Mouse (Mus musculus): ENCODE measurements around the gene Tubg2. TPM values are rescaled to one million over a fixed set of nuclear protein-coding genes. Genes with fewer than 3 reads are reported as not detected.

The Tubg2 gene
- polyA plus RNA-seq, 1 experiment = 1.9 TPM

GRCm38 (mm10) chr11:101192646-101193045 is 36.9 kb downstream of the Tubg2 start:
- Histone ChIP-seq H3K27ac (ENCODE audit: control insufficient read depth, insufficient read depth, low read depth, low read length) (no peak overlapping the region), H3K4me3 (ENCODE audit: control insufficient read depth, low read depth, low read length) (no peak overlapping the region)

GRCm38 (mm10) chr11:101193076-101193475 is 37.4 kb downstream of the Tubg2 start:
- H3K36me3 ChIP-seq (ENCODE audit: control insufficient read depth, insufficient read depth, low read length) = no peaks in the 10 kb centered on the region
- no peak for TF ChIP-seq POLR2A (IDR thresholded peaks at IDR 0.05; ENCODE audit: control insufficient read depth, low read depth, low read length)
- TF ChIP-seq CTCF (IDR thresholded peaks at IDR 0.05; ENCODE audit: control insufficient read depth, insufficient read depth, insufficient replicate concordance, low read depth, low read length) = no peak
- H3K27ac ChIP-seq (ENCODE audit: control insufficient read depth, insufficient read depth, low read depth, low read length) = no peak overlapping the region
- H3K27me3 ChIP-seq (ENCODE audit: control insufficient read depth, insufficient read depth, low read length) = no peaks in the 10 kb centered on the region
- no peak overlapping the region for H3K4me3 ChIP-seq (ENCODE audit: control insufficient read depth, low read depth, low read length)
- no peaks in the 10 kb centered on the region for H3K4me1 ChIP-seq (ENCODE audit: control insufficient read depth, insufficient read depth, low read length)

More at GRCm38 (mm10) chr11:101192646-101193045, 36.9 kb downstream of the Tubg2 start:
- H3K27me3 ChIP-seq (ENCODE audit: control insufficient read depth, insufficient read depth, low read length) = no peaks in the 10 kb centered on the region
- H3K36me3 ChIP-seq (ENCODE audit: control insufficient read depth, insufficient read depth, low read length) = no peaks in the 10 kb centered on the region
- TF ChIP-seq POLR2A (IDR thresholded peaks at IDR 0.05; ENCODE audit: control insufficient read depth, low read depth, low read length) (no peak), CTCF (IDR thresholded peaks at IDR 0.05; ENCODE audit: control insufficient read depth, insufficient read depth, insufficient replicate concordance, low read depth, low read length) (no peak)
- no peaks in the 10 kb centered on the region for H3K4me1 ChIP-seq (ENCODE audit: control insufficient read depth, insufficient read depth, low read length)

GRCm38 (mm10) chr11:101194137-101194536 is 38.4 kb downstream of the Tubg2 start:
- no peak overlapping the region for H3K27ac ChIP-seq (ENCODE audit: control insufficient read depth, insufficient read depth, low read depth, low read length)
- H3K27me3 ChIP-seq (ENCODE audit: control insufficient read depth, insufficient read depth, low read length) = no peaks in the 10 kb centered on the region
- TF ChIP-seq POLR2A (IDR thresholded peaks at IDR 0.05; ENCODE audit: control insufficient read depth, low read depth, low read length) (no peak), CTCF (IDR thresholded peaks at IDR 0.05; ENCODE audit: control insufficient read depth, insufficient read depth, insufficient replicate concordance, low read depth, low read length) (no peak)
- no peaks in the 10 kb centered on the region for H3K36me3 ChIP-seq (ENCODE audit: control insufficient read depth, insufficient read depth, low read length)
- no peaks in the 10 kb centered on the region for H3K4me1 ChIP-seq (ENCODE audit: control insufficient read depth, insufficient read depth, low read length)
- no peak overlapping the region for H3K4me3 ChIP-seq (ENCODE audit: control insufficient read depth, low read depth, low read length)

GRCm38 (mm10) chr11:101194643-101195042 is 38.9 kb downstream of the Tubg2 start:
- Histone ChIP-seq H3K4me1 (ENCODE audit: control insufficient read depth, insufficient read depth, low read length) (no peaks in the 10 kb centered on the region), H3K27ac (ENCODE audit: control insufficient read depth, insufficient read depth, low read depth, low read length) (no peak overlapping the region), H3K4me3 (ENCODE audit: control insufficient read depth, low read depth, low read length) (no peak overlapping the region), H3K27me3 (ENCODE audit: control insufficient read depth, insufficient read depth, low read length) (no peaks in the 10 kb centered on the region), H3K36me3 (ENCODE audit: control insufficient read depth, insufficient read depth, low read length) (no peaks in the 10 kb centered on the region)
- no peak for TF ChIP-seq POLR2A (IDR thresholded peaks at IDR 0.05; ENCODE audit: control insufficient read depth, low read depth, low read length)
- no peak for TF ChIP-seq CTCF (IDR thresholded peaks at IDR 0.05; ENCODE audit: control insufficient read depth, insufficient read depth, insufficient replicate concordance, low read depth, low read length)

- H3K27ac ChIP-seq (ENCODE audit: control insufficient read depth, insufficient read depth, low read depth, low read length) = no peak overlapping the region
- TF ChIP-seq CTCF (IDR thresholded peaks at IDR 0.05; ENCODE audit: control insufficient read depth, insufficient read depth, insufficient replicate concordance, low read depth, low read length) (no peak), POLR2A (IDR thresholded peaks at IDR 0.05; ENCODE audit: control insufficient read depth, low read depth, low read length) (no peak)
- no peaks in the 10 kb centered on the region for H3K36me3 ChIP-seq (ENCODE audit: control insufficient read depth, insufficient read depth, low read length)
- H3K4me3 ChIP-seq (ENCODE audit: control insufficient read depth, low read depth, low read length) = no peak overlapping the region
- no peaks in the 10 kb centered on the region for H3K4me1 ChIP-seq (ENCODE audit: control insufficient read depth, insufficient read depth, low read length)
- no peaks in the 10 kb centered on the region for H3K27me3 ChIP-seq (ENCODE audit: control insufficient read depth, insufficient read depth, low read length)
Measured at GRCm38 (mm10) chr11:101195101-101195500, 39.4 kb downstream of the Tubg2 start.

- Histone ChIP-seq H3K4me1 (ENCODE audit: control insufficient read depth, insufficient read depth, low read length) (no peaks in the 10 kb centered on the region), H3K36me3 (ENCODE audit: control insufficient read depth, insufficient read depth, low read length) (0 out of 2 replicates have a peak, but pooled peaks cover 1% of the 10 kb centered on the region), H3K27me3 (ENCODE audit: control insufficient read depth, insufficient read depth, low read length) (no peaks in the 10 kb centered on the region), H3K27ac (ENCODE audit: control insufficient read depth, insufficient read depth, low read depth, low read length) (no peak overlapping the region), H3K4me3 (ENCODE audit: control insufficient read depth, low read depth, low read length) (no peak overlapping the region)
- TF ChIP-seq CTCF (IDR thresholded peaks at IDR 0.05; ENCODE audit: control insufficient read depth, insufficient read depth, insufficient replicate concordance, low read depth, low read length) = no peak
Measured at GRCm38 (mm10) chr11:101195571-101195970, 39.9 kb downstream of the Tubg2 start.

GRCm38 (mm10) chr11:101196175-101196574 is 40.5 kb downstream of the Tubg2 start:
- Histone ChIP-seq H3K27me3 (ENCODE audit: control insufficient read depth, insufficient read depth, low read length) (no peaks in the 10 kb centered on the region), H3K4me3 (ENCODE audit: control insufficient read depth, low read depth, low read length) (no peak overlapping the region), H3K27ac (ENCODE audit: control insufficient read depth, insufficient read depth, low read depth, low read length) (no peak overlapping the region), H3K4me1 (ENCODE audit: control insufficient read depth, insufficient read depth, low read length) (no peaks in the 10 kb centered on the region), H3K36me3 (ENCODE audit: control insufficient read depth, insufficient read depth, low read length) (0 out of 2 replicates have a peak, but pooled peaks cover 2% of the 10 kb centered on the region)
- no peak for TF ChIP-seq CTCF (IDR thresholded peaks at IDR 0.05; ENCODE audit: control insufficient read depth, insufficient read depth, insufficient replicate concordance, low read depth, low read length)
- TF ChIP-seq POLR2A (IDR thresholded peaks at IDR 0.05; ENCODE audit: control insufficient read depth, low read depth, low read length) = no peak

- no peak overlapping the region for H3K4me3 ChIP-seq (ENCODE audit: control insufficient read depth, low read depth, low read length)
- H3K27ac ChIP-seq (ENCODE audit: control insufficient read depth, insufficient read depth, low read depth, low read length) = no peak overlapping the region
- TF ChIP-seq POLR2A (IDR thresholded peaks at IDR 0.05; ENCODE audit: control insufficient read depth, low read depth, low read length) = no peak
- TF ChIP-seq CTCF (IDR thresholded peaks at IDR 0.05; ENCODE audit: control insufficient read depth, insufficient read depth, insufficient replicate concordance, low read depth, low read length) = no peak
- H3K27me3 ChIP-seq (ENCODE audit: control insufficient read depth, insufficient read depth, low read length) = no peaks in the 10 kb centered on the region
- H3K36me3 ChIP-seq (ENCODE audit: control insufficient read depth, insufficient read depth, low read length) = 0 out of 2 replicates have a peak, but pooled peaks cover 2% of the 10 kb centered on the region
- H3K4me1 ChIP-seq (ENCODE audit: control insufficient read depth, insufficient read depth, low read length) = no peaks in the 10 kb centered on the region
Measured at GRCm38 (mm10) chr11:101199555-101199954, 43.8 kb downstream of the Tubg2 start.

All from testis, adult 2 months (tissue).